Mouse (Mus musculus) forebrain, embryonic 15.5 days (tissue): Measurements from ENCODE around the gene Fxr2. TPM values are rescaled to one million over a fixed set of nuclear protein-coding genes. Genes with fewer than 3 reads are reported as not detected.
A peak's percentile ranks its signal among the peaks of the same experiment; 100 is the strongest.
"Not testable (repeated sequence)": the region's sequence is repeated elsewhere in the genome, so short reads cannot be mapped to it uniquely, and the experiment has no call there.

Source experiments
- ATAC-seq: fragments of 200-750 bp; cut with Nextera tagmentation; replicated peaks from 2 replicates; pipeline ENCODE4 v1.8.0; 2017; ENCODE audit warnings: mild to moderate bottlenecking, moderate TSS enrichment, moderate library complexity
- H3K27ac ChIP-seq: fragments of 300-500 bp; sonication (generic); replicated peaks from 2 replicates; pipeline ENCODE4 v1.5.1; 2015; ENCODE audit warnings: mild to moderate bottlenecking, inconsistent platforms
- H3K27me3 ChIP-seq: fragments of 300-500 bp; sonication (generic); 2 replicates; pipeline ENCODE4 v1.6.1; 2015; ENCODE audit warnings: inconsistent platforms
- H3K36me3 ChIP-seq: fragments of 300-500 bp; sonication (generic); 2 replicates; pipeline ENCODE4 v1.6.1; 2015; ENCODE audit warnings: mild to moderate bottlenecking, inconsistent platforms
- H3K4me1 ChIP-seq: fragments of 300-500 bp; sonication (generic); 2 replicates; pipeline ENCODE4 v1.6.1; 2015; ENCODE audit warnings: inconsistent platforms
- H3K4me2 ChIP-seq: fragments of 300-500 bp; sonication (generic); replicated peaks from 2 replicates; pipeline ENCODE4 v1.6.1; 2015; ENCODE audit warnings: mild to moderate bottlenecking, inconsistent platforms
- H3K4me3 ChIP-seq: fragments of 300-500 bp; sonication (generic); 2 replicates; pipeline ENCODE4 v1.5.1; 2015; ENCODE audit warnings: mild to moderate bottlenecking, inconsistent platforms
- H3K9ac ChIP-seq: fragments of 300-500 bp; sonication (generic); replicated peaks from 2 replicates; pipeline ENCODE4 v1.6.1; 2015; ENCODE audit warnings: mild to moderate bottlenecking, inconsistent platforms
- H3K9me3 ChIP-seq: fragments of 300-500 bp; sonication (generic); 2 replicates; pipeline ENCODE4 v1.6.1; 2016; ENCODE audit warnings: inconsistent platforms
- WGBS: fragments of 180-500 bp; shearing (Covaris S2); methylation state at CpG from one replicate; pipeline ENCODE4 v1.1.7; 2015; ENCODE audit warnings: mixed read lengths; 5-methylcytosine and 5-hydroxymethylcytosine counted together
- polyA plus RNA-seq: library from polyadenylated mRNA; unstranded; fragments of >200 nt; fragmentation: Nextera tagmentation; extraction: Ambion mirVana; gene quantifications from 2 replicates; pipeline ENCODE4 v1.2.1, GENCODE M21; 2015

The Fxr2 gene
- polyA plus RNA-seq, 1 experiment from 2014 or later, result 41.0 TPM

DNA sequence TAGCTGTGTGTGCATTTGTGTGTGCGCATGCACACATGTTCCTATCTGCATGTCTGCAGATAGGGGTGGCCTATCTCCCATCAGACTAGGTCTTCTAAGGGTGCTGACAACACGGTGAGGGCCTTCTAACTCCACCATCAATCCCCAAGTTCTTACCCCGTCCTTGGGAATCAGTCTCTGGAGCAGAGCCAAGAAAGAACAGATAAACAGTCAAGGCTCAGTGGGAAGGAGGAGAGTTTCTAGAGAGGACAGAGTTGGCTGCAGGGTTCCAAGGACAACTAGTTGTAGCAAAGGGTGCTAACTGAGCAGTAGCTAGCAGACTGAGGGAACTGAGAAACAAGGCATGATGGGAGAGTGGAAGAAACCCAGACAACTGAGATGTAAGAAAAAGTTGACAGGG, 31.0 kb upstream of the Fxr2 start:
- Histone ChIP-seq H3K9me3 (no peaks in the 10 kb centered on the region), H3K27me3 (no peaks in the 10 kb centered on the region), H3K27ac (no peak overlapping the region), H3K9ac (no peak overlapping the region), H3K4me2 (no peak overlapping the region), H3K4me3 (no peak overlapping the region), H3K4me1 (peaks cover 31% of the 10 kb centered on the region), H3K36me3 (no peaks in the 10 kb centered on the region; the same call in 1 of the 2 replicates)
- 73% methylated on average over 3 of the region's 3 CpGs for WGBS
- no peak for ATAC-seq

DNA sequence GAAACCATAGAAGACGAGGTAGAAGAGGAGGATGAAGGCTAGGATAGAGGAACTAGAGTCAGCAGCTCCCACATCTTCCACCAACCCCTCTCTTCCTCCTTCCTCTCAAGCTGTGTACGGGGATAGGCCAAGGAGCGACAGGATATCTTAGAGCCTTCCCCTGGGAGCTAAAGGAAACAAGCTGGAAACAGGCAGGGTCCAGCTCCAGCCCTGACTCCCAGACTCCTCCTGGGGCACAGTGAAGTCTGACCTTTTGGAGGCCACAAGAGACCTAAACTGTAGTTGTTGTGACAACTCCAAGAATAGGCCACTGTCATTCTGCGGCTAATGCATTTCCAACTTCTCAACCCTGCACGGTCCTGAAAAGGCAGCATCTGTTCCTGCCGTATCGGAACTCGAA, 29.3 kb upstream of the Fxr2 start:
- ATAC-seq, result no peak
- Histone ChIP-seq H3K4me3 (peak overlapping the region; percentile 60; the same call in 1 of the 2 replicates), H3K27me3 (no peaks in the 10 kb centered on the region), H3K27ac (no peak overlapping the region), H3K9ac (no peak overlapping the region), H3K9me3 (no peaks in the 10 kb centered on the region), H3K4me1 (peaks cover 31% of the 10 kb centered on the region), H3K4me2 (peak overlapping the region; percentile 90), H3K36me3 (no peaks in the 10 kb centered on the region; the same call in 1 of the 2 replicates)
- WGBS, result 81% methylated on average over 8 of the region's 8 CpGs

- H3K27ac ChIP-seq, result peak overlapping the region; percentile 68; the same call in 1 of the 2 replicates
- peaks cover 31% of the 10 kb centered on the region for H3K4me1 ChIP-seq
- ATAC-seq, result peak; percentile 4; the same call in 1 of the 2 replicates
- H3K36me3 ChIP-seq, result no peaks in the 10 kb centered on the region; the same call in 1 of the 2 replicates
- 50% methylated on average over 3 of the region's 3 CpGs for WGBS
- no peaks in the 10 kb centered on the region for H3K9me3 ChIP-seq
- peak overlapping the region; percentile 62 for H3K9ac ChIP-seq
- peak overlapping the region; percentile 90 for H3K4me2 ChIP-seq
- peak overlapping the region; percentile 60 for H3K4me3 ChIP-seq
- no peaks in the 10 kb centered on the region for H3K27me3 ChIP-seq
These were observed 28.4 kb upstream of the Fxr2 start for GRCm38 (mm10) chr11:69604347-69604746.

DNA sequence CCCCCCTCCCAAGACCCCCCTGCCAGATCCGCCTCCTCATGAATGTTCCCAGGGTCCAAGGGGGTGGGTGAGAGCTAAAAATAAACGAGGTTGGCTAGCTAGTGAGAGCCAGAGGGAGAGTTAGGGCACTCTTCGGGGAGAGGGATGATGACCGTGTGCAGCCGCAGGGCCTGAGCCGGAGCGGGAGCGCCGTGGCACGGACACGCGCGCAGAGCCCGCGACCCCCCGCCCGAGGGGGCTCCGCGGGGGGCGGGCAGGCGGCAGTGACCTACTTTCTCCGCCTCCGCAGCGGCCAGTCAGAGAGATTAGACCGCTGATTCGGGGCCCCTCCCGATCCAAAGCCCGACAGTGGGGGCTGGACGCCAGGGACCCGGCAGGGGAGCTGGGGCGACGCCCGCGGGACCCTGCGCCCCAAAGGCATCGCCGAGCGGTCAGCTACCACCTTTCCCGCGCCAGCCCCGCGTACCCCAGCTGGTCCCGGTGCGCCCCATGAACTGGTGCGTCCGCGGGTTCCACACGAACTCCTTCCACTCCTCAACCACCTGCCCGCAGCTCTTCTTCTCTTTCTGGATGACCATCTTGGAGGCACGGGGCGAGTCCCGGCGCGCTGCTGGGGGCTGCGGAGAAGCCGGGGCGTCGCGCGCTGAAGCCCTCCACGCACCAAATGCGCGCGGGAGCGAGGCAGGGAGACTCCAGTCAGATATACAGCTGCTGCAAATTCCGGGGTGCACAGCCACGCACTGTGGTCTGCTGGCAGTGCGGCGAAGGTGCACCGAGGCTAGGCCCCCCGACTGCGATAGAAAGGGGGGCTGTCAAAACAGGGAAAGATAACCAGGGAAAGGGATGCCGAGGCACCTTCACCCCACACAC, 27.8 kb upstream of the Fxr2 start:
- peak overlapping the region; percentile 68 for H3K27ac ChIP-seq
- peak overlapping the region; percentile 90 for H3K4me2 ChIP-seq
- no peaks in the 10 kb centered on the region; the same call in 1 of the 2 replicates for H3K36me3 ChIP-seq
- peak; percentile 72 for ATAC-seq
- no peaks in the 10 kb centered on the region for H3K27me3 ChIP-seq
- peak overlapping the region; percentile 62 for H3K9ac ChIP-seq
- H3K4me3 ChIP-seq, result peak overlapping the region; percentile 60
- H3K9me3 ChIP-seq, result no peaks in the 10 kb centered on the region
- H3K4me1 ChIP-seq, result peaks cover 25% of the 10 kb centered on the region
- WGBS, result under 1% methylated on average over 62 of the region's 73 CpGs

DNA sequence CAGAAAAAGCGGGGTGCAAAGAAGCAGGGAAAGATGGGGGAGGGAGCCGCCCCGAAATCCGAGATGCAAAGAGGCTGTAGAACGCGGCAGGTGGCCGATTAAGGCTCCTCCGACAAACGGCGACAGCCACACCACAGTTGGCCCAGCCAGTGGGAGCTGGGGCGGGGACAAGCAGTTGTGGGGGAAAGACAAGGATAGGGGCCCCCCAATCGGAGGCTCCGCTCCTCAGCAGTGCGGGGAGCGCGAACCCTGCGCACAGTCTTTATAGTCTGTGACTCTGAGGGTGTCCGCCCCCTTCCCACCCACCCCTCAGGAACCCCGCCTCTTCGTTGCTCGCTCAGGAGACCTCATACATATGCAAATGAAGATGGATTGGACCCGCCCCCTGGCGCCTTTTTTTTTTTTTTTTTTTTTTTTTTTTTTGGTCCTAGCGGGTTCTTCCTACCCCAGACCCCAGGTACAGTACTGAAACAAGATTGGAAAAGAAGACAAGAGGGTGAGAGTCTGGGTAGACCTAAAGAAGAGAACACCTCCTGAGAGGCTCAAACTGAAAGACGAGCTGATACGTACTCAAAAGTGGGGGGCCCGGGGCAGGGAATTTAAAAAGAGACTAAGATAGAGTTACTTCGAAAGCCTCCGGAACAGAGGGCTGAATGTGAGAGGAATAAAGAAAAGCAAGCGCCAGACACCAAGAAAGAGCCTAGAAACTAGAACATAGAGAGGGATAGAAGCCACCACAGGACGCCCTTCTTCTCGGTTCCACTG, 26.9 kb upstream of the Fxr2 start, which contains the start of gene Atp1b2:
Gene Atp1b2, minus strand, starts transcription at position 217 of the 765 bp plus-strand sequence.
- no peaks in the 10 kb centered on the region; the same call in 1 of the 2 replicates for H3K36me3 ChIP-seq
- peak within 1 kb of the TSS; percentile 68 for H3K27ac ChIP-seq
- peak within 1 kb of the TSS; percentile 62 for H3K9ac ChIP-seq
- no peaks in the 10 kb centered on the region for H3K9me3 ChIP-seq
- H3K4me3 ChIP-seq, result peak within 1 kb of the TSS; percentile 60
- H3K27me3 ChIP-seq, result no peaks in the 10 kb centered on the region
- ATAC-seq, result peak; percentile 96
- 2% methylated on average over 32 of the region's 32 CpGs for WGBS
- peak within 1 kb of the TSS; percentile 90 for H3K4me2 ChIP-seq
- peaks cover 17% of the 10 kb centered on the region for H3K4me1 ChIP-seq

DNA sequence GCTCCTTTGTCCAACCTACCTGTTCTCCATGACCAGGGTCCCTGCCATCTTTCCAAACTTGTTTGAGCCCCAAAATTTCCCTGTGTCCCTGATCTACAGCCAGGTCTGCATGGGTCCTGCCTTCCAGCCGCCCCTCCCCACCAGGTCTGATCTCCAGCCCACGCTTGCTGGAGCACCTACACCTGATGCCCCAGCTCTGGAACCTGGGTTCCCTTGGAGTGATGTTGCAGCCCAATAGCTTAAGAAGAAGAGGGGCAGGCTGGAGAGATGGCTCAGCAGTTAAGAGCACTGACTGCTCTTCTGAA, 26.3 kb upstream of the Fxr2 start:
- peak overlapping the region; percentile 60 for H3K4me3 ChIP-seq
- no peaks in the 10 kb centered on the region; the same call in 1 of the 2 replicates for H3K36me3 ChIP-seq
- H3K4me2 ChIP-seq, result peak overlapping the region; percentile 90
- WGBS, result 61% methylated on average over 2 of the region's 2 CpGs
- peaks cover 17% of the 10 kb centered on the region for H3K4me1 ChIP-seq
- H3K9me3 ChIP-seq, result no peaks in the 10 kb centered on the region
- H3K9ac ChIP-seq, result peak overlapping the region; percentile 14; the same call in 1 of the 2 replicates
- no peak for ATAC-seq
- H3K27ac ChIP-seq, result peak overlapping the region; percentile 41; the same call in 1 of the 2 replicates
- no peaks in the 10 kb centered on the region for H3K27me3 ChIP-seq

DNA sequence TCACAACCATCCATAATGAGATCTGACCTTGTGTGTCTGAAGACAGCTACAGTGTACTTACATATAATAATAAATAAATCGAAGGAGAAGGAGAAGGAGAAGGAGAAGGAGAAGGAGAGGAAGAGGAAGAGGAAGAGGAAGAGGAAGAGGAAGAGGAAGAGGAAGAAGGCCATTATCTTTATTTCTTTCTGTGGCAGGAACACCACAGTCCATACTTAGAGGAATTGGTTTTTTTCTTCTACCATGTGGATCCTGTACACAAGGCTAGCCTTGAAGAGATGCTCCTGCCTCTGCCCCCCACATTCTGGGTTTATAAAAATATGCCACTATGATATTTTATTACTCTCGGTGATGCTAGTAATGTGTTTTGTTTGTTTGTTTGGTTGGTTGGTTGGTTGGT, 26.0 kb upstream of the Fxr2 start:
- Histone ChIP-seq H3K4me3 (no peak overlapping the region), H3K9ac (no peak overlapping the region), H3K4me1 (peaks cover 17% of the 10 kb centered on the region), H3K36me3 (no peaks in the 10 kb centered on the region; the same call in 1 of the 2 replicates), H3K27me3 (no peaks in the 10 kb centered on the region), H3K27ac (no peak overlapping the region), H3K9me3 (no peaks in the 10 kb centered on the region), H3K4me2 (no peak overlapping the region)
- no peak for ATAC-seq
- 89% methylated on average over 2 of the region's 2 CpGs for WGBS

DNA sequence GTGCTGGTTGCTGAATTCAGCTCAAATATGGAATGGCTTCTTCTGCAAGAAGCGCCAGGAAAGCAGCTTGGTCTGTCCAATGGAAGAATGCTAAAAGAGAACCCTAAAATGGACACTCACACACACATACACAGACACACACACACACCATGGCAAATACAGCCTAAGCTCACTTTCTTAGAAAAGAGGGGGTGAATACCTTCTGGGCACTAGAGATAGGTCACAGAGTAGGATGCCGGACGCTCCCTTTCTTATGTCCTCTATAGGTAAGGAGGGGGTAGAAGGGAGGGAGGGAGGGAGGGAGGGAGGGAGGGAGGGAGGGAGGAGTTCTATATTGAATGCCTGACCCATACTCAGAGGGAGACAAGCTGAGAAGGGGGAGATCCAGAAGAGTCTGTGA, 24.3 kb upstream of the Fxr2 start:
- H3K4me3 ChIP-seq, result no peak overlapping the region

GRCm38 (mm10) chr11:69609416-69609815, 23.4 kb upstream of the Fxr2 start:
- no peaks in the 10 kb centered on the region for H3K36me3 ChIP-seq
- H3K4me2 ChIP-seq, result no peak overlapping the region
- no peak for ATAC-seq
- no peak overlapping the region for H3K27ac ChIP-seq
- H3K4me1 ChIP-seq, result peaks cover 15% of the 10 kb centered on the region
- no peak overlapping the region for H3K9ac ChIP-seq
- H3K9me3 ChIP-seq, result no peaks in the 10 kb centered on the region
- H3K27me3 ChIP-seq, result no peaks in the 10 kb centered on the region
- no peak overlapping the region for H3K4me3 ChIP-seq
- WGBS, result 70% methylated on average over 7 of the region's 7 CpGs

More for the DNA sequence above, 24.3 kb upstream of the Fxr2 start:
- peaks cover 18% of the 10 kb centered on the region for H3K4me1 ChIP-seq
- ATAC-seq, result no peak
- no peaks in the 10 kb centered on the region for H3K36me3 ChIP-seq
- H3K9ac ChIP-seq, result no peak overlapping the region
- no peak overlapping the region for H3K27ac ChIP-seq
- no peaks in the 10 kb centered on the region for H3K27me3 ChIP-seq
- WGBS, result 85% methylated on average over 3 of the region's 3 CpGs
- H3K9me3 ChIP-seq, result no peaks in the 10 kb centered on the region
- no peak overlapping the region for H3K4me2 ChIP-seq

DNA sequence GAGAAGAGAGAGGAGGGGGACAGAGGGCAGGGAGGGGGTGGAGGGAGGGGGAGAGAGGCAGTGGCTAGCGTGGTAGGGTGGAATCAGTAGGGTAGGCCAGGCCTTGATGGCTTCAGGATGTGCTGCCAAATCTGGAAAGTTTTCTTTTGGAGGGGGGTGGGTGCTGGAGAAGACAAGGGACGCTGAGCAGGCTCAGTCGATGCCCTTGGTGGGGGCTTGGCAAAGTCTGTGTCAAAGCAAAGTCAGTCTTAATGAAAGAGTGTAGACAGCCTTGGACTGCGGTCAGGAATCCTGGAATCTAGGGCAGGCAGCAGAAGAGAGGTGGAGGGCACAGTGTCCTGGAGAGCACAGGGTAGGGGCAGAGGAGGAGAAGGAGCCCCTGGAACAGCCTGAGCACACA, 21.9 kb upstream of the Fxr2 start:
- Histone ChIP-seq H3K4me1 (peaks cover 11% of the 10 kb centered on the region), H3K36me3 (no peaks in the 10 kb centered on the region), H3K27ac (no peak overlapping the region), H3K4me3 (no peak overlapping the region), H3K27me3 (no peaks in the 10 kb centered on the region), H3K4me2 (no peak overlapping the region), H3K9ac (no peak overlapping the region), H3K9me3 (no peaks in the 10 kb centered on the region)
- WGBS, result 69% methylated on average over 4 of the region's 4 CpGs
- no peak for ATAC-seq

DNA sequence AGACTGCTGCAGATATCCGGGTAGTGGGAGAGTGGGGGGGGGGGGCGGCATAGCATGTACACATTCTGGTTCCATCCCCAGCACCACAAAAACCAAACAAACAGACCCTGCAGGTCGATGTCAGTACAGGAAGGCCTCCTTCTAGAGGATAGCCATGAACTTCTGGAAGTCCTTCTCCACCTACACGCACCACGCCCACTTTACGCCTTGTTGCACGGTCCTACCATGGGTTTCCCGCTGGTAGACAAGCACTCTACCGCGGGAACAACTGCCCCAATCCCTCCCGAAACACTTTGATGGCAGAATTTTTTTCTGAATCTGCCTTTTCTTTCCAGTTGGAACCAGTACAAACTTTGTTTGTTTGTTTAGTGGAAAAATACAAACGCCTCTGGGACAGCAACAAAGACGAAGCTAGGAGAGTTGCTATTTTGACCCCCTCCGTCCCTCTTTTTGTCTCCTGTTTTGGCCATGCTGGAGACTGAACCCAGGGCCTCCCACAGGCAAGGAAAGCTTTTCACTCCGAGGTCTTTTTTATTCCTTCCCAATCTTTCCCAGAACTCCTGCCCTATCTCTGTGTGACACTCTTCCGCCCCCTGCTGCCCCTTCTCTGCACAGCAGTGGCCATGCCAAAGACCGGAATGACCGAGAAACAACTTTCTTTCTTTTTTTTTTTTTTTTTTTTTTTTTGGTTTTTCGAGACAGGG, 19.1 kb upstream of the Fxr2 start:
- Histone ChIP-seq H3K9ac (no peak overlapping the region), H3K36me3 (no peaks in the 10 kb centered on the region), H3K4me2 (no peak overlapping the region), H3K27ac (no peak overlapping the region), H3K27me3 (no peaks in the 10 kb centered on the region), H3K4me3 (no peak overlapping the region), H3K4me1 (peaks cover 6% of the 10 kb centered on the region), H3K9me3 (no peaks in the 10 kb centered on the region)
- WGBS, result 4% methylated on average over 19 of the region's 19 CpGs
- no peak for ATAC-seq

DNA sequence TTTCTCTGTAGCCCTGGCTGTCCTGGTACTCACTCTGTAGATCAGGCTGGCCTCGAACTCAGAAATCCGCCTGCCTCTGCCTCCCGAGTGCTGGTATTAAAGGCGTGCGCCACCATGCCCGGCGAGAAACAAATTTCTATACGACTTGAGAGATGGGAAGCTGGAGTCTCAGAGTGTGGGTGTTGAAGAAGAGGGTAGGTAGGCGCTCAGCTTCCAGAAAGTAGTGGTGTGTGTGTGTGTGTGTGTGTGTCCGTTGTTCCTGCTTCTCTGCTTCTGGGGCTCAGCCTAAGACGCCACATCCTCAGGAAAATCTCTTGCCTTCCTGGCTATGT, 18.6 kb upstream of the Fxr2 start:
- H3K27me3 ChIP-seq, H3K4me1 ChIP-seq, H3K9me3 ChIP-seq, H3K9ac ChIP-seq, ATAC-seq, H3K36me3 ChIP-seq, H3K4me3 ChIP-seq, H3K27ac ChIP-seq, H3K4me2 ChIP-seq: not testable (repeated sequence)
- WGBS, result 52% methylated on average over 11 of the region's 11 CpGs
